Mouse (Mus musculus): Measurements from ENCODE around the gene Gm21304. TPM values are rescaled to one million over a fixed set of nuclear protein-coding genes. Genes with fewer than 3 reads are reported as not detected.
"Not testable (repeated sequence)": the region's sequence is repeated elsewhere in the genome, so short reads cannot be mapped to it uniquely, and the experiment has no call there.

Gm21304 gene
- total RNA-seq (2014; rRNA removed) (not detected in 2 replicates), polyA plus RNA-seq (2015; fragmentation: Nextera tagmentation; extraction: Ambion mirVana) (not detected in 2 replicates)

- H3K4me1 ChIP-seq (ENCODE audit: insufficient read depth, low read length); H3K9me3 ChIP-seq (ENCODE audit: low read length); H3K27me3 ChIP-seq (ENCODE audit: insufficient read depth, low read length); DNase-seq (ENCODE audit: low spot score); H3K36me3 ChIP-seq (ENCODE audit: insufficient read depth, low read length); H3K4me3 ChIP-seq (ENCODE audit: low read length); ATAC-seq; H3K27ac ChIP-seq; H3K4me2 ChIP-seq (ENCODE audit: low read depth, low read length); H3K9ac ChIP-seq (replicated peaks; ENCODE audit: low read length): not testable (repeated sequence)
- whole genome bisulfite sequencing = no CpG with 5 or more reads among the region's 3 CpGs
Measured at GRCm38 (mm10) chr10:104168215-104168614, at the start of gene Gm21304. Gene Gm21304 (plus strand): TSS chr10:104168515.

- not testable (repeated sequence) for H3K27me3 ChIP-seq (ENCODE audit: insufficient read depth, low read length); H3K4me1 ChIP-seq (ENCODE audit: insufficient read depth, low read length); ATAC-seq; H3K27ac ChIP-seq; H3K4me2 ChIP-seq (ENCODE audit: low read depth, low read length); DNase-seq (ENCODE audit: low spot score); H3K36me3 ChIP-seq (ENCODE audit: insufficient read depth, low read length); H3K4me3 ChIP-seq (ENCODE audit: low read length); H3K9me3 ChIP-seq (ENCODE audit: low read length); H3K9ac ChIP-seq (replicated peaks; ENCODE audit: low read length)
- no CpG with 5 or more reads among the region's 3 CpGs for WGBS
Measured at GRCm38 (mm10) chr10:104142687-104143086, 25.6 kb upstream of the Gm21304 start, which contains the start of gene Gm21293. Gene Gm21293 (plus strand): TSS chr10:104142987.

- H3K27me3 ChIP-seq (ENCODE audit: insufficient read depth, low read length); H3K36me3 ChIP-seq (ENCODE audit: insufficient read depth, low read length); DNase-seq (ENCODE audit: low spot score); H3K9ac ChIP-seq (replicated peaks; ENCODE audit: low read length); H3K4me1 ChIP-seq (ENCODE audit: insufficient read depth, low read length); H3K27ac ChIP-seq; H3K4me3 ChIP-seq (ENCODE audit: low read length); H3K9me3 ChIP-seq (ENCODE audit: low read length); ATAC-seq; H3K4me2 ChIP-seq (ENCODE audit: low read depth, low read length): not testable (repeated sequence)
- no CpG with 5 or more reads among the region's 3 CpGs for WGBS
Measured at GRCm38 (mm10) chr10:104151197-104151596, 17.1 kb upstream of the Gm21304 start, which contains the start of gene Gm6763. Gene Gm6763 (plus strand): TSS chr10:104151497.

- not testable (repeated sequence) for H3K4me1 ChIP-seq (ENCODE audit: insufficient read depth, low read length); H3K4me2 ChIP-seq (ENCODE audit: low read depth, low read length); H3K27me3 ChIP-seq (ENCODE audit: insufficient read depth, low read length); DNase-seq (ENCODE audit: low spot score); H3K36me3 ChIP-seq (ENCODE audit: insufficient read depth, low read length); H3K4me3 ChIP-seq (ENCODE audit: low read length); H3K9ac ChIP-seq (replicated peaks; ENCODE audit: low read length); H3K27ac ChIP-seq; H3K9me3 ChIP-seq (ENCODE audit: low read length); ATAC-seq
- no CpG with 5 or more reads among the region's 3 CpGs for WGBS
Measured at GRCm38 (mm10) chr10:104159706-104160105, 8.6 kb upstream of the Gm21304 start, which contains the start of gene Gm8764. Gene Gm8764 (plus strand): TSS chr10:104160006.

GRCm38 (mm10) chr10:104176724-104177123 lies 8.4 kb downstream of the Gm21304 start, which contains the start of gene Gm21312:
Gene Gm21312 (plus strand): TSS chr10:104177024.
- H3K4me3 ChIP-seq (ENCODE audit: low read length); DNase-seq (ENCODE audit: low spot score); H3K36me3 ChIP-seq (ENCODE audit: insufficient read depth, low read length); H3K9me3 ChIP-seq (ENCODE audit: low read length); H3K27me3 ChIP-seq (ENCODE audit: insufficient read depth, low read length); ATAC-seq; H3K4me1 ChIP-seq (ENCODE audit: insufficient read depth, low read length); H3K27ac ChIP-seq; H3K9ac ChIP-seq (replicated peaks; ENCODE audit: low read length); H3K4me2 ChIP-seq (ENCODE audit: low read depth, low read length): not testable (repeated sequence)
- no CpG with 5 or more reads among the region's 3 CpGs for WGBS

GRCm38 (mm10) chr10:104185233-104185632 lies 16.9 kb downstream of the Gm21304 start, which contains the start of gene Gm20765:
Gene Gm20765 (plus strand): TSS chr10:104185533.
- WGBS = no CpG with 5 or more reads among the region's 3 CpGs

GRCm38 (mm10) chr10:104193742-104194141 lies 25.4 kb downstream of the Gm21304 start, which contains the start of gene Gm4340:
Gene Gm4340 (plus strand): TSS chr10:104194042.
- H3K9me3 ChIP-seq (ENCODE audit: low read length); H3K4me2 ChIP-seq (ENCODE audit: low read depth, low read length); H3K4me1 ChIP-seq (ENCODE audit: insufficient read depth, low read length); H3K4me3 ChIP-seq (ENCODE audit: low read length); H3K27ac ChIP-seq; H3K9ac ChIP-seq (replicated peaks; ENCODE audit: low read length); H3K36me3 ChIP-seq (ENCODE audit: insufficient read depth, low read length); DNase-seq (ENCODE audit: low spot score); H3K27me3 ChIP-seq (ENCODE audit: insufficient read depth, low read length); ATAC-seq: not testable (repeated sequence)
- no CpG with 5 or more reads among the region's 3 CpGs for WGBS

More at GRCm38 (mm10) chr10:104185233-104185632, 16.9 kb downstream of the Gm21304 start, which contains the start of gene Gm20765:
- H3K4me1 ChIP-seq (ENCODE audit: insufficient read depth, low read length); H3K36me3 ChIP-seq (ENCODE audit: insufficient read depth, low read length); H3K27me3 ChIP-seq (ENCODE audit: insufficient read depth, low read length); DNase-seq (ENCODE audit: low spot score); H3K4me3 ChIP-seq (ENCODE audit: low read length); H3K9ac ChIP-seq (replicated peaks; ENCODE audit: low read length); ATAC-seq; H3K27ac ChIP-seq; H3K4me2 ChIP-seq (ENCODE audit: low read depth, low read length); H3K9me3 ChIP-seq (ENCODE audit: low read length): not testable (repeated sequence)

Measured in hindbrain, postnatal 0 days (tissue).